Mouse (Mus musculus): ENCODE data around the gene Lrrc28. TPM values are rescaled to one million over a fixed set of nuclear protein-coding genes. Genes with fewer than 3 reads are reported as not detected.

The Lrrc28 gene
- total RNA-seq, 2 experiments from 2014 or later: 17.1 to 18.8 TPM

Other genes starting within 250 kb of the Lrrc28 start
- 10 to 100 TPM; 46.1 to 46.6 TPM for gene Ttc23, start 2.1 kb upstream of the Lrrc28 start, total RNA-seq (2021)
- gene Synm, start 114.5 kb upstream of the Lrrc28 start, total RNA-seq (2021): 1 to 10 TPM; 4.5 to 5.1 TPM

Measured in adrenal gland, postnatal 4 days (tissue).